Mouse (Mus musculus): ENCODE results near the gene Csnk1g2.
A peak's percentile ranks its signal among the peaks of the same experiment; 100 is the strongest.

Gene Csnk1g2

GRCm38 (mm10) chr10:80622661-80623456 is at the start of gene Csnk1g2:
Csnk1g2 (plus strand) TSS chr10:80622838.
- no peak for DNase-seq

GRCm38 (mm10) chr10:80573944-80574343 is 48.7 kb upstream of the Csnk1g2 start:
- DNase-seq, result no peak

GRCm38 (mm10) chr10:80574896-80575295 is 47.7 kb upstream of the Csnk1g2 start:
- DNase-seq, result no peak

GRCm38 (mm10) chr10:80575925-80576324 is 46.7 kb upstream of the Csnk1g2 start:
- DNase-seq, result no peak

- peak; percentile 67 for DNase-seq
These were observed 46.1 kb upstream of the Csnk1g2 start for GRCm38 (mm10) chr10:80576351-80577194.

GRCm38 (mm10) chr10:80577195-80578130 is 45.2 kb upstream of the Csnk1g2 start, which contains the start of gene Klf16:
Klf16 (minus strand) TSS chr10:80577321.
- peak; percentile 87 for DNase-seq

- peak; percentile 71 for DNase-seq
These were observed 44.4 kb upstream of the Csnk1g2 start for GRCm38 (mm10) chr10:80578131-80578750.

GRCm38 (mm10) chr10:80578911-80579310 is 43.7 kb upstream of the Csnk1g2 start:
- no peak for DNase-seq

- no peak for DNase-seq
These were observed 39.6 kb upstream of the Csnk1g2 start for GRCm38 (mm10) chr10:80583047-80583446.

- DNase-seq, result peak; percentile 50
These were observed 38.6 kb upstream of the Csnk1g2 start for GRCm38 (mm10) chr10:80584045-80584488.

GRCm38 (mm10) chr10:80584642-80585552 is 37.7 kb upstream of the Csnk1g2 start:
- no peak for DNase-seq

GRCm38 (mm10) chr10:80585581-80585980 is 37.1 kb upstream of the Csnk1g2 start:
- no peak for DNase-seq

- peak; percentile 39 for DNase-seq
These were observed 36.0 kb upstream of the Csnk1g2 start for GRCm38 (mm10) chr10:80586407-80587304.

- no peak for DNase-seq
These were observed 35.4 kb upstream of the Csnk1g2 start for GRCm38 (mm10) chr10:80587305-80587657.

GRCm38 (mm10) chr10:80589127-80589878 is 33.3 kb upstream of the Csnk1g2 start:
- peak; percentile 31 for DNase-seq

GRCm38 (mm10) chr10:80589879-80590854 is 32.5 kb upstream of the Csnk1g2 start, which contains the start of gene Abhd17a:
Abhd17a (minus strand) TSS chr10:80590341.
- peak; percentile 90 for DNase-seq

- DNase-seq, result no peak
These were observed 26.3 kb upstream of the Csnk1g2 start for GRCm38 (mm10) chr10:80596318-80596717.

All from cerebellum, adult 8-10 months (tissue).